Mouse (Mus musculus) heart, adult 2 months (tissue): ENCODE results near the gene Olfr1014.

ENCODE experiments used
- CTCF ChIP-seq: fragments of 200-600 bp; IDR thresholded peaks from 2 replicates; pipeline ENCODE4 v1.8.1; 2022; ENCODE audit warnings: antibody characterized with exemption, mild to moderate bottlenecking, moderate library complexity
- POLR2A ChIP-seq: fragments of 200-500 bp; IDR thresholded peaks from 2 replicates; pipeline ENCODE4 v1.6.1; 2011; ENCODE audit warnings: mild to moderate bottlenecking, low read depth, low read length, control low read depth; ENCODE audit not compliant: insufficient read depth

DNA sequence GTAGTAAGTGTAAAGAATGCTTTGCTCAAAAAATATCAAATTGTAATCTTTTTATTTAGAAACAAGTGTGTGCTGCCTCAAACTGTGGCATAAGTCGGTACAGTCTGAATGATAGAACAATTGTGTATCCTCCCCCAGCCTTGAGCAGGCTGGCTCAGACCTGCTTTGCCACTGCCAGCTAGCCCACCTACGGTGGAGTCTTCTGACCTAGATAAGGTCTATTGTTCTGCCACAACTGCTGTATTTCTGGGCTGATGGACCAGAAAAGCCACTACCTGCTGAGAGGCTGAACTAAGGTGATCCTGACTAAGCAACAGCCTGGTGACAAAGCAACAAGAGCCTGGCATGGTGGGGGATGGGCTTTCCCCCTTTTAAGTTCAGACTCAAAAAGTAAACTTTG is 19.8 kb downstream of the Olfr1014 start:
- no peak for TF ChIP-seq POLR2A
- no peak for TF ChIP-seq CTCF
